Mouse (Mus musculus) C2C12 (cell line): ENCODE measurements around the gene Tgfbi. TPM values are rescaled to one million over a fixed set of nuclear protein-coding genes. Genes with fewer than 3 reads are reported as not detected.

ENCODE experiments used
- H3K27me3 ChIP-seq: one replicate; pipeline ENCODE4 v1.6.1; 2011; ENCODE audit not compliant: control insufficient read depth, insufficient read depth, insufficient read length
- H3K36me3 ChIP-seq: one replicate; pipeline ENCODE4 v1.6.1; 2011; ENCODE audit not compliant: control insufficient read depth, insufficient read depth
- H3K4me3 ChIP-seq: one replicate; pipeline ENCODE4 v1.5.1; 2011; ENCODE audit warnings: mild to moderate bottlenecking, control low read depth; ENCODE audit not compliant: poor library complexity, insufficient read depth, severe bottlenecking
- H3K79me2 ChIP-seq: one replicate; pipeline ENCODE4 v1.6.1; 2011; ENCODE audit not compliant: control insufficient read depth, insufficient read depth
- H3K79me3 ChIP-seq: one replicate; pipeline ENCODE4 v1.6.1; 2011; ENCODE audit warnings: low read depth, control low read depth
- H3ac ChIP-seq: one replicate; pipeline ENCODE3; 2011; ENCODE audit warnings: low read depth; ENCODE audit not compliant: control insufficient read depth, insufficient read length
- CEBPB ChIP-seq: IDR thresholded peaks from one replicate; pipeline ENCODE4 v1.6.1; 2011; ENCODE audit warnings: low read depth, mild to moderate bottlenecking, control low read depth, moderate library complexity
- CTCF ChIP-seq: IDR thresholded peaks from one replicate; pipeline ENCODE4 v1.5.1; 2011; ENCODE audit not compliant: control insufficient read depth, insufficient read depth, insufficient read length
- FOSL1 ChIP-seq: IDR thresholded peaks from one replicate; pipeline ENCODE4 v1.8.0; 2011; ENCODE audit warnings: mild to moderate bottlenecking, low read length; ENCODE audit not compliant: poor library complexity, insufficient read depth, severe bottlenecking
- MAX ChIP-seq: IDR thresholded peaks from one replicate; pipeline ENCODE4 v1.6.1; 2011; ENCODE audit warnings: mild to moderate bottlenecking, control low read depth
- MYOD1 ChIP-seq: IDR thresholded peaks from one replicate; pipeline ENCODE4 v1.6.1; 2011; ENCODE audit warnings: low read depth; ENCODE audit not compliant: control insufficient read depth, insufficient read length
- MYOG ChIP-seq: IDR thresholded peaks from one replicate; pipeline ENCODE4 v1.6.1; 2011; ENCODE audit not compliant: control insufficient read depth, insufficient read length; ENCODE audit errors: extremely low read depth
- USF1 ChIP-seq: IDR thresholded peaks from one replicate; pipeline ENCODE4 v1.6.1; 2011; ENCODE audit warnings: low read depth, mild to moderate bottlenecking, control low read depth, moderate library complexity
- polyA plus RNA-seq: library from polyadenylated mRNA; unstranded; fragments of >200 nt; fragmentation: generic; extraction: Trizol; gene quantifications from one replicate; pipeline ENCODE4 v1.2.1, GENCODE M21; 2012; ENCODE audit warnings: missing spikeins

Tgfbi gene
- polyA plus RNA-seq, 1 experiment = 0.48 TPM

DNA sequence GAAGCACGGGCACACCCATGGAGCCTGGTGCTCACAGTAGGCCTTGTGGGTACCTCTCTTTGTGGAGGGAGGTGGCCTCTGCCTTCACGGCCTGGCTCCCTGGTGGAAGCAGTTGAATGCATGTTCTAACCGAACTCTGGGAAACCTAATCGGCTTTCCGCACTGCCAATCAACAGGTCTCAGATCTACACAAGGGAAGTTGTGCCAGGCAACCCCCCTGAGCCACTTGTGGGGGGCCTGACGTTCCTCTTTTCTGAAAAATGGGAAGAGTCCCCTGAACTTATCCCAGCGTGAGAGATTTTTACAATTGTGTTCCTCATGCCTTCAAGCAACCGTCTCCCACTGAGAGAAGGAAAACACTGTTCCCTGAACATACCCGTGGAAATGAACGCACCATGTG is 5.9 kb downstream of the Tgfbi start:
- Histone ChIP-seq H3K79me3 (no peaks in the 10 kb centered on the region), H3ac (no peak overlapping the region), H3K79me2 (no peaks in the 10 kb centered on the region), H3K36me3 (no peaks in the 10 kb centered on the region), H3K4me3 (no peak overlapping the region), H3K27me3 (no peaks in the 10 kb centered on the region)
- TF ChIP-seq CTCF (no peak), CEBPB (no peak), MYOG (no peak), MAX (no peak), FOSL1 (no peak), MYOD1 (no peak), USF1 (no peak)

DNA sequence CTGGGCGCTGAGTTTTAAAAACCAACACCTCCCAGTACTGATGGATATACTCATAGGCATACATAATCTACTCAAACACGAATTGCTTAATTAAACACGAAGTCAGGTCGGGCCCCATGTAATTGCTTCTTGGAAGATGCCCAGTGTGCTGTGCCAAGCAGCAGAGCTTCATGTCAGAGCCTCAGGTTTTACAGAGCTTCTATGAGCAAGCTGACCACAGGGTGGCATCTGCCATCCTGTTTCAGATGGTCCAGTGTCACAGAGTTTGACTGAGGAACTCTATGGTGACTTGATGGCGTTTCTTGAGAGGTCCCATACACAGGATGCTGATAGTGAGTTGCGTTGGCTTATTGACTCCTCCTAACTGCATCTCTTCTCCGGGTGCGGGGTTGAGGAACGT is 6.5 kb downstream of the Tgfbi start:
- Histone ChIP-seq H3ac (no peak overlapping the region), H3K4me3 (no peak overlapping the region), H3K27me3 (no peaks in the 10 kb centered on the region), H3K36me3 (no peaks in the 10 kb centered on the region), H3K79me3 (no peaks in the 10 kb centered on the region), H3K79me2 (no peaks in the 10 kb centered on the region)
- TF ChIP-seq MAX (no peak), MYOG (no peak), CTCF (no peak), MYOD1 (no peak), CEBPB (no peak), FOSL1 (no peak)

DNA sequence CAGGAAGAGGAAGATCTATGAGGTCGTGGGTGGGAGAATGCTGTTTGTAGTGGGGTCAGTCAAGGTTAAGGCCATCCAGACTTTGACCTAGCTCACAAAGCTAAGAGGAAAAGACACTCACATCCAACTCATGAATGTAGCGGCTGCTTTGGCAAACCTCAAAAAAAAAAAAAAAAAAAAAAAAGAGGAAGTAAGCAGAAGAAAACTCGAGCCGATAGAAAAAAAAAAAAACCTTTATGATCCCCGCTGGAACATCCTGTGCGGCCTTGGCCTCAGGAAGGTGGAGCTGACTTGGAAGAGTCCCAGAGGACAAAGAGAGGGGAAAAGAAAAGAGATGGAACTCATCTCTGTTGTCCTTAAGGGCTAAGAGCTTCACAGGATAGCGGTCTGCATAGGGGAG is 7.1 kb downstream of the Tgfbi start:
- H3K4me3 ChIP-seq = no peak overlapping the region
- H3K36me3 ChIP-seq = no peaks in the 10 kb centered on the region
- H3K27me3 ChIP-seq = no peaks in the 10 kb centered on the region
- H3K79me2 ChIP-seq = no peaks in the 10 kb centered on the region
- TF ChIP-seq CEBPB (no peak), MAX (no peak), MYOG (no peak), MYOD1 (no peak), USF1 (no peak), FOSL1 (no peak), CTCF (no peak)
- H3K79me3 ChIP-seq = no peaks in the 10 kb centered on the region
- H3ac ChIP-seq = no peak overlapping the region

DNA sequence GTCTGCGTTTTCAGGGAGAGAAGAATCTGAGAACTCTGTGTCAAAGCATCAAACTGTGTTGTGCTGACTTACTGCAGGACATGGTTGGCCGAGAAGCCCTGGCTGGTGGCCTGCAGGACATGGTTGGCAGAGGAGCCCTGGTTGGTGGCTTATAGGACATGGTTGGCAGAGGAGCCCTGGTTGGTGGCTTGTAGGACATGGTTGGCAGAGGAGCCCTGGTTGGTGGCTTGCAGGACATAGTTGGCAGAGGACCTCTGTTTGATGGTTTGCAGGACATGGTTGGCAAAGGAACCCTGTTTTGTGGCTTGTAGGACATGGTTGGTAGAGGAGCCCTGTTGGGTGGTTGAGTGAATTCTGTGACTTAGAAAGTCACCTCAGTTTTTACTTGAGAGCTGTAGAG is 7.9 kb downstream of the Tgfbi start:
- TF ChIP-seq FOSL1 (no peak), USF1 (no peak), CTCF (no peak), CEBPB (no peak), MYOG (no peak), MAX (no peak), MYOD1 (no peak)
- H3K4me3 ChIP-seq = no peak overlapping the region

DNA sequence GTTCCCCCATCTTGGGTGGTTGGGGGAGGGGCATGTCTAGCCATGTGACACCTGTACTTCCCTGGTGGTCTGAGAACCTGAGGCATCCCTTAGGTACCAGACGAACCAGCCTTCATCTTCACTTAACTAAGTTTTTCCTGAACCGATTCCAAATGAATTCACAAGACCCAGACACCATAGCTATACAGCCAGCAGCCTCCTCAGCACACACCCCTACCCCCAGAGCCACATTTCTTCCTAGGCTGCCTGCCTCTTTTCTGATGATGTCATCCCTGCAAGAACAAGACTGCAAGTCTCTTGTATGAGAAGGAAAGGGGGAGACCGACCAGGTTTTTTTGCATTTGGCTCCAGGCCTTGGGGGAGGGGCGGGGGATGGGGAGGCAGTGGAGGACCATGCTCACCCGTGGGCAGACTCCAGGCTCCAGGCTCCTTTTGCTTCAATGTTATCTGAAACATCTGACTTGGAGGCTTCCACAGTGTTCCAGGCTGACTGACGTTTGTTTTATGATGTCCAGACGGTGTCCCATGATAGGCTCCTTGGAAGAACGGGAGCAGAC is 13.0 kb downstream of the Tgfbi start:
- no peaks in the 10 kb centered on the region for H3K79me2 ChIP-seq
- TF ChIP-seq CTCF = no peak
- TF ChIP-seq MYOD1 = no peak
- TF ChIP-seq CEBPB = no peak
- no peak for TF ChIP-seq MAX
- TF ChIP-seq FOSL1 = no peak
- TF ChIP-seq MYOG = no peak
- TF ChIP-seq USF1 = no peak
- no peaks in the 10 kb centered on the region for H3K79me3 ChIP-seq
- H3K27me3 ChIP-seq = no peaks in the 10 kb centered on the region
- H3K4me3 ChIP-seq = no peak overlapping the region
- no peaks in the 10 kb centered on the region for H3K36me3 ChIP-seq
- no peak overlapping the region for H3ac ChIP-seq

More for the DNA sequence above, 7.9 kb downstream of the Tgfbi start:
- H3ac ChIP-seq = no peak overlapping the region
- H3K79me3 ChIP-seq = no peaks in the 10 kb centered on the region
- no peaks in the 10 kb centered on the region for H3K36me3 ChIP-seq
- H3K79me2 ChIP-seq = no peaks in the 10 kb centered on the region
- no peaks in the 10 kb centered on the region for H3K27me3 ChIP-seq

DNA sequence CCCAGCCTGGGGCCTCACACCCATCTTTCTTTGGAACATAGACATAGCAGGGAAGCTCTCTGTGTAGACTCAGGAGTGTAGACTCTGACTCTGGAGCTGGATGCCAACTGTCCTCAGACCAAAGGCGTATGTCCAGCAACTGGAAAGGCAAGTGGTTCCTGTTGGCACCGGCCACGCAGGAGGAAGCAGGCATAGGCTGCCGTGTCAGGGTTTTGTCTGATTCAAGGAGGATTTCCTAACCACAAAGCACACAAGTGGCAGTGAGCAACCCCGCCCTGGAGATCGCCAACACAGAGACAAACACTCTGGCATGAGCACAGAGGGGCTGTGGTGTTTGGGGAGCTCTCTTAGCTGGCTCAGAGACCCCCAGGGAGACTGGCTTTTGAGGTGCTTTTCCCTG is 17.2 kb downstream of the Tgfbi start:
- H3K79me2 ChIP-seq = no peaks in the 10 kb centered on the region
- TF ChIP-seq FOSL1 = no peak
- no peak for TF ChIP-seq USF1
- TF ChIP-seq CTCF = no peak
- TF ChIP-seq MYOG = no peak
- TF ChIP-seq CEBPB = no peak
- no peak for TF ChIP-seq MYOD1
- TF ChIP-seq MAX = no peak
- H3K36me3 ChIP-seq = no peaks in the 10 kb centered on the region
- H3ac ChIP-seq = no peak overlapping the region
- H3K27me3 ChIP-seq = no peaks in the 10 kb centered on the region
- H3K79me3 ChIP-seq = no peaks in the 10 kb centered on the region
- no peak overlapping the region for H3K4me3 ChIP-seq
